Mouse (Mus musculus): ENCODE results near the gene Gm26920.

- TF ChIP-seq CTCF (conservative IDR thresholded peaks at IDR 0.05 in 1 of 2, IDR thresholded peaks at IDR 0.05 in 1 of 2; ENCODE audit: low read depth in 2 of 2, low read length in 2 of 2) (no peak), MEF2A (IDR thresholded peaks at IDR 0.05; ENCODE audit: borderline replicate concordance, low read depth, low read length) (no peak), HCFC1 (IDR thresholded peaks at IDR 0.05; ENCODE audit: low read depth, low read length) (no peak), ELF1 (IDR thresholded peaks at IDR 0.05; ENCODE audit: low read depth, low read length) (no peak), POLR2AphosphoS2 (IDR thresholded peaks at IDR 0.05; ENCODE audit: low read depth, low read length) (no peak), JUND (conservative IDR thresholded peaks at IDR 0.05; ENCODE audit: low read depth, low read length) (no peak)
These were observed 66.9 kb downstream of the Gm26920 start for GRCm38 (mm10) chr7:30023324-30023723.
